Mouse (Mus musculus) MEL (cell line): ENCODE data around the gene Zfp790. TPM values are rescaled to one million over a fixed set of nuclear protein-coding genes. Genes with fewer than 3 reads are reported as not detected.

ENCODE experiments used
- DNase-seq: peaks from one replicate; pipeline ENCODE4 v3.0.0; 2011; ENCODE audit warnings: low read depth, low spot score
- H3K27ac ChIP-seq: 2 replicates; pipeline ENCODE4 v1.5.1; 2012; ENCODE audit warnings: low read depth, mild to moderate bottlenecking, control low read depth, low read length, moderate library complexity; ENCODE audit not compliant: control insufficient read depth
- H3K27me3 ChIP-seq, 2 experiments: fragments of 150-350 bp in 1 of 2; sonication (generic) in 1 of 2; 2 replicates each; pipeline ENCODE4 v1.6.1; 2012; ENCODE audit warnings: low read length in 2 of 2, mild to moderate bottlenecking in 2 of 2, improper control_type of control experiment in 1 of 2, moderate library complexity in 1 of 2; ENCODE audit not compliant: insufficient read depth in 2 of 2, control insufficient read depth in 1 of 2
- H3K36me3 ChIP-seq, 2 experiments: 2 replicates each; pipeline ENCODE4 v1.6.1; 2012 to 2014; ENCODE audit warnings: low read length in 2 of 2, improper control_type of control experiment in 1 of 2, inconsistent platforms in 1 of 2, mild to moderate bottlenecking in 1 of 2; ENCODE audit not compliant: insufficient read depth in 2 of 2, control insufficient read depth in 1 of 2
- H3K4me1 ChIP-seq, 2 experiments: fragments of 150-350 bp in 1 of 2; sonication (generic) in 1 of 2; 2 replicates each; pipeline ENCODE4 v1.6.1; 2012; ENCODE audit warnings: low read length in 2 of 2, improper control_type of control experiment in 1 of 2, mild to moderate bottlenecking in 1 of 2; ENCODE audit not compliant: insufficient read depth in 2 of 2, control insufficient read depth in 1 of 2
- H3K4me3 ChIP-seq, 2 experiments: fragments of 150-350 bp in 1 of 2; sonication (generic) in 1 of 2; 2 replicates each; pipeline ENCODE4 v1.5.1; 2012; ENCODE audit warnings: low read depth in 2 of 2, low read length in 2 of 2, mild to moderate bottlenecking in 2 of 2, moderate library complexity in 2 of 2, control low read depth in 1 of 2, improper control_type of control experiment in 1 of 2; ENCODE audit not compliant: control insufficient read depth in 1 of 2, insufficient read depth in 1 of 2
- H3K79me2 ChIP-seq: 2 replicates; pipeline ENCODE4 v1.6.1; 2012; ENCODE audit warnings: mild to moderate bottlenecking, low read length, moderate library complexity; ENCODE audit not compliant: control insufficient read depth, poor library complexity, insufficient read depth
- H3K9ac ChIP-seq: 2 replicates; pipeline ENCODE4 v1.6.1; 2012; ENCODE audit warnings: low read depth, mild to moderate bottlenecking, control low read depth, low read length, moderate library complexity; ENCODE audit not compliant: control insufficient read depth, poor library complexity, severe bottlenecking
- H3K9me3 ChIP-seq: fragments of 150-350 bp; sonication (generic); replicated peaks from 2 replicates; pipeline ENCODE4 v1.6.1; 2012; ENCODE audit warnings: mild to moderate bottlenecking, low read length, improper control_type of control experiment, moderate library complexity; ENCODE audit not compliant: insufficient read depth
- BHLHE40 ChIP-seq: IDR thresholded peaks from 2 replicates; pipeline ENCODE4 v1.6.1; 2012; ENCODE audit warnings: low read depth, mild to moderate bottlenecking, inconsistent platforms, low read length, improper control_type of control experiment, borderline replicate concordance
- CTCF ChIP-seq, 3 experiments: IDR thresholded peaks in 2 of 3; conservative IDR thresholded peaks in 1 of 3; 2 replicates each; pipeline ENCODE4 v1.5.1; 2011 to 2012; ENCODE audit warnings: low read length in 3 of 3, low read depth in 2 of 3, mild to moderate bottlenecking in 2 of 3, improper control_type of control experiment in 1 of 3, inconsistent platforms in 1 of 3, mixed read lengths in 1 of 3, moderate library complexity in 1 of 3; ENCODE audit not compliant: control insufficient read depth in 1 of 3, insufficient read depth in 1 of 3, poor library complexity in 1 of 3, severe bottlenecking in 1 of 3
- E2F4 ChIP-seq: IDR thresholded peaks from 2 replicates; pipeline ENCODE4 v1.6.1; 2011; ENCODE audit warnings: low read depth, low read length, improper control_type of control experiment, borderline replicate concordance
- ETS1 ChIP-seq: IDR thresholded peaks from 2 replicates; pipeline ENCODE4 v1.6.1; 2012; ENCODE audit warnings: low read depth, mild to moderate bottlenecking, inconsistent platforms, low read length, improper control_type of control experiment, moderate library complexity
- JUND ChIP-seq: IDR thresholded peaks from 2 replicates; pipeline ENCODE4 v1.6.1; 2011; ENCODE audit warnings: low read depth, mild to moderate bottlenecking, improper control_type of control experiment, low read length
- KAT2A ChIP-seq: conservative IDR thresholded peaks from 2 replicates; pipeline ENCODE4 v1.6.1; 2012; ENCODE audit warnings: low read depth, low read length, improper control_type of control experiment, inconsistent platforms
- MAFK ChIP-seq: IDR thresholded peaks from 2 replicates; pipeline ENCODE4 v1.6.1; 2011; ENCODE audit warnings: low read depth, mild to moderate bottlenecking, low read length, improper control_type of control experiment, borderline replicate concordance
- MAZ ChIP-seq: IDR thresholded peaks from 2 replicates; pipeline ENCODE4 v1.6.1; 2012; ENCODE audit warnings: low read depth, mild to moderate bottlenecking, inconsistent platforms, low read length, improper control_type of control experiment
- MXI1 ChIP-seq: IDR thresholded peaks from 2 replicates; pipeline ENCODE4 v1.6.1; 2011; ENCODE audit warnings: mild to moderate bottlenecking, low read depth, low read length, improper control_type of control experiment
- MYB ChIP-seq: IDR thresholded peaks from 2 replicates; pipeline ENCODE4 v1.6.1; 2011; ENCODE audit warnings: mild to moderate bottlenecking, low read depth, low read length, improper control_type of control experiment
- MYC ChIP-seq: IDR thresholded peaks from 2 replicates; pipeline ENCODE4 v1.6.1; 2011; ENCODE audit warnings: low read depth, mild to moderate bottlenecking, low read length, improper control_type of control experiment, moderate library complexity
- NRF1 ChIP-seq: IDR thresholded peaks from 2 replicates; pipeline ENCODE4 v1.6.1; 2014; ENCODE audit warnings: low read depth, mild to moderate bottlenecking, inconsistent platforms, low read length, improper control_type of control experiment, moderate library complexity; ENCODE audit not compliant: poor library complexity, insufficient read depth, severe bottlenecking
- POLR2A ChIP-seq, 2 experiments: IDR thresholded peaks; 2 replicates each; pipeline ENCODE4 v1.6.1; 2011 to 2012; ENCODE audit warnings: low read length in 2 of 2, mild to moderate bottlenecking in 2 of 2, control low read depth in 1 of 2, improper control_type of control experiment in 1 of 2, low read depth in 1 of 2, moderate library complexity in 1 of 2; ENCODE audit not compliant: control insufficient read depth in 1 of 2, insufficient read depth in 1 of 2, poor library complexity in 1 of 2
- POLR2AphosphoS2 ChIP-seq: IDR thresholded peaks from 2 replicates; pipeline ENCODE4 v1.6.1; 2011; ENCODE audit warnings: low read length, improper control_type of control experiment
- RAD21 ChIP-seq: IDR thresholded peaks from 2 replicates; pipeline ENCODE4 v1.6.1; 2011; ENCODE audit warnings: mild to moderate bottlenecking, low read depth, low read length, improper control_type of control experiment
- SMC3 ChIP-seq: IDR thresholded peaks from 2 replicates; pipeline ENCODE4 v1.6.1; 2011; ENCODE audit warnings: low read depth, low read length, improper control_type of control experiment
- TBP ChIP-seq: IDR thresholded peaks from 2 replicates; pipeline ENCODE4 v1.8.0; 2011; ENCODE audit warnings: low read depth, low read length, improper control_type of control experiment
- TCF12 ChIP-seq: IDR thresholded peaks from 2 replicates; pipeline ENCODE4 v1.6.1; 2014; ENCODE audit warnings: low read depth, mild to moderate bottlenecking, inconsistent platforms, low read length, improper control_type of control experiment, moderate library complexity
- UBTF ChIP-seq: IDR thresholded peaks from 2 replicates; pipeline ENCODE4 v1.6.1; 2012; ENCODE audit warnings: low read depth, mild to moderate bottlenecking, inconsistent platforms, low read length, improper control_type of control experiment, moderate library complexity, borderline replicate concordance; ENCODE audit not compliant: insufficient read depth
- USF1 ChIP-seq: IDR thresholded peaks from 2 replicates; pipeline ENCODE4 v1.6.1; 2014; ENCODE audit warnings: low read depth, mild to moderate bottlenecking, inconsistent platforms, low read length, improper control_type of control experiment, moderate library complexity
- ZC3H11A ChIP-seq: IDR thresholded peaks from 2 replicates; pipeline ENCODE4 v1.6.1; 2012; ENCODE audit warnings: low read depth, mild to moderate bottlenecking, inconsistent platforms, low read length, improper control_type of control experiment
- ZKSCAN1 ChIP-seq: IDR thresholded peaks from 2 replicates; pipeline ENCODE4 v1.6.1; 2012; ENCODE audit warnings: low read depth, mild to moderate bottlenecking, inconsistent platforms, low read length, improper control_type of control experiment, moderate library complexity
- ZMIZ1 ChIP-seq: IDR thresholded peaks from 2 replicates; pipeline ENCODE4 v1.6.1; 2012; ENCODE audit warnings: low read depth, mild to moderate bottlenecking, inconsistent platforms, low read length, improper control_type of control experiment, moderate library complexity
- polyA plus RNA-seq, 2 experiments: library from polyadenylated mRNA; stranded (reverse) in 1 of 2; unstranded in 1 of 2; fragments of >175 nt in 1 of 2; fragments of >200 nt in 1 of 2; gene quantifications; 2 replicates each; pipeline versions ENCODE4 v1.2.1 to v1.2.4; 2012; ENCODE audit warnings: low replicate concordance in 2 of 2, low read depth in 1 of 2; ENCODE audit not compliant: insufficient read length in 2 of 2, insufficient read depth in 1 of 2, missing spikeins in 1 of 2
- total RNA-seq: library from RNA; depleted of rRNA; stranded (reverse); fragments of 300-350 nt; gene quantifications from 2 replicates; pipeline ENCODE4 v1.2.3, GENCODE M21; 2012

Zfp790 gene
- total and polyA plus RNA-seq, 3 experiments, result 3.8 to 4.9 TPM; not detected in 1

DNA sequence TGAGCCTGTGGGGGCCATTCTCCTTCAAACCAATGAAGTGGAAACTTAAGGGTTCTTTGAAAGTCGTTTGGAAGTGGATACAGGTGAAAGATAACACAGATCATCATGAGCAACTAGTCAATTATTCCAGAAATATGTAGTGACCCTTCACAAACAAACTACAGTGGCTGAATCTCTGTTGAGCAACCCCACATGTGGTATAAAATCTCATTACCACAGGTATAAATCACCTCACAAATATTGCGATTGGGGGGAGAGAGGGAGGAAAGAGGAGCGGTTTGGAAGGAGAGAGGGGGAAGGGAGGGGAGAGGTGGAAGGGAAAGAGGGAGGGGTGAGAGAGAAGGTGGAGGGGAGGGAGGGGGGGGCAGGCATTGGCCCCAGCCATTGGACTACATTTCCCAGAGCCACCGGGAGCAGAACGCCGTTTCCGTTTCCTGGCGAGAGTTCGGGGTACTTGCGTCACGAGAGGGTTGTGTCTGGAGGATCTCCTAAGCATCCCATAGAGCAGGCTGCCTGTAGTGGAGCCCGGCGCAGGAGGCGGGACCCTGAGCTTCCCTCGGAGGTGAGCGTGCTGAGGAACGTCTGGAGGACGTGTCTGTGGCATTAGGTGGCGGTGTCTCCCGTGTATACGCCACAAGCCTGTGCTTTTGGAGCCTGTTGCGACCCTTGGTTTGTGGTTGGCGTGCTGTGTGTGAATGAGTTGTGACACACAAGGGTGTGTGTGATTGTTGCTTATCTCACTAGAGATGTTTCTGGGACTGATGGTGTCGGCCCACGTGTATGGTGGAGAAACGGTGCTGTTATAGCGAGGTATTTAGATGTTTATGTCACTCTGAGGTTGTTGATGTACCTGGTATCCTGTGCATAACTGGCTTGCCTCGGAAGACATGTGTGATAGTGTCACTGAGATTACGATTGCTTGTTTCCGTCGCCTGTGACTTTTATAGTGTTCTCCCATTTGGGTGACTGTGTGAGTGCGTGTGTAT is 43.9 kb downstream of the Zfp790 start, which contains the start of gene Zfp420 (continued):
- peak; percentile 78 for TF ChIP-seq KAT2A
- no peak for TF ChIP-seq MYB
- TF ChIP-seq POLR2AphosphoS2, result no peak
- no peak for TF ChIP-seq BHLHE40
- TF ChIP-seq TBP, result 0 out of 2 replicates have a peak, but pooled peaks have one; percentile 29
- no peak for TF ChIP-seq MAFK
- peak; percentile 69; the same call in 1 of the 2 replicates for TF ChIP-seq MAZ
- peak; percentile 51; the same call in 1 of the 2 replicates for TF ChIP-seq MYC
- no peak for TF ChIP-seq TCF12
- no peak for TF ChIP-seq USF1
- TF ChIP-seq ZKSCAN1, result no peak

DNA sequence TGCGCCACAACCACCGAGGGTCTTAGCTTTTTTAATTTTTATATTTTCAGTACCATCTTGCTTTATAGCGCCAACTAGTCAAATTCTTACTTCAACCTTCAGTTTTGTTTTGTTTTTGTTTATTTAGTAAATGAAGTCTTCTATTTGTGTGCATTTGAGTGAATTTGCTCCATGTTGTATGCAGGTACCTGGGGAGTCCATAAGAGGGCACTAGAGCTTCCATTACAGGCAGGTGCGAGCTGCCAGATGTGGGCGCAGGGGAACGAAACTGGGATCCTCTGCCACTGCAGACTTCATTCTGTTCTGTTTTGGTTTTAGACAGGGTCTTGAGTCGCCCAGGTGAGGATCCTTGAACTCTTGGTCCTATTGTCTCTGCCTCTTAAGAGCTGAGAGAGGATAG is 45.7 kb downstream of the Zfp790 start:
- H3K79me2 ChIP-seq, result peaks cover 2% of the 10 kb centered on the region; the same call in 1 of the 2 replicates
- no peak overlapping the region for H3K9ac ChIP-seq
- H3K27ac ChIP-seq, result no peak overlapping the region
- DNase-seq, result peak; percentile 75
- H3K4me3 ChIP-seq, result no peak overlapping the region
- no peaks in the 10 kb centered on the region for H3K9me3 ChIP-seq
- peaks cover 0 to 3% of the 10 kb centered on the region in 2 experiments; a peak in 1 of 4 replicates for H3K4me1 ChIP-seq
- no peak for TF ChIP-seq MAZ
- no peak for TF ChIP-seq E2F4
- no peak for TF ChIP-seq UBTF
- peak; percentile 46 to 68 (median 64) for TF ChIP-seq CTCF (IDR thresholded peaks at IDR 0.05 in 2 of 3, conservative IDR thresholded peaks at IDR 0.05 in 1 of 3; ENCODE audit: control insufficient read depth in 1 of 3, insufficient read depth in 1 of 3, low read depth in 2 of 3, low read length in 3 of 3, poor library complexity in 1 of 3, severe bottlenecking in 1 of 3)
- no peak for TF ChIP-seq POLR2A (IDR thresholded peaks at IDR 0.05; ENCODE audit: control insufficient read depth in 1 of 2, insufficient read depth in 1 of 2, low read depth in 1 of 2, low read length in 2 of 2, poor library complexity in 1 of 2)
- TF ChIP-seq POLR2AphosphoS2, result no peak
- no peak for TF ChIP-seq MYC
- TF ChIP-seq MYB, result no peak
- TF ChIP-seq KAT2A, result no peak
- TF ChIP-seq JUND, result no peak
- TF ChIP-seq MXI1, result no peak
- TF ChIP-seq RAD21, result peak; percentile 60
- no peak for TF ChIP-seq ZKSCAN1
- no peak for TF ChIP-seq BHLHE40
- TF ChIP-seq SMC3, result peak; percentile 64
- TF ChIP-seq NRF1, result no peak
- TF ChIP-seq ETS1, result no peak
- peak; percentile 33; the same call in 1 of the 2 replicates for TF ChIP-seq ZC3H11A
- no peak for TF ChIP-seq ZMIZ1
- peaks cover 0 to 5% of the 10 kb centered on the region in 2 experiments; a peak in 3 of 4 replicates for H3K36me3 ChIP-seq
- no peaks in the 10 kb centered on the region for H3K27me3 ChIP-seq
